Mouse (Mus musculus) thymus, postnatal 4 days (tissue): ENCODE data around the gene Lat2.

Experiments used
- DNase-seq: peaks from one replicate; pipeline ENCODE4 v3.0.0; 2021

Lat2 gene

GRCm38 (mm10) chr5:134611810-134612521 lies 2.9 kb downstream of the Lat2 start:
- no peak for DNase-seq

DNA sequence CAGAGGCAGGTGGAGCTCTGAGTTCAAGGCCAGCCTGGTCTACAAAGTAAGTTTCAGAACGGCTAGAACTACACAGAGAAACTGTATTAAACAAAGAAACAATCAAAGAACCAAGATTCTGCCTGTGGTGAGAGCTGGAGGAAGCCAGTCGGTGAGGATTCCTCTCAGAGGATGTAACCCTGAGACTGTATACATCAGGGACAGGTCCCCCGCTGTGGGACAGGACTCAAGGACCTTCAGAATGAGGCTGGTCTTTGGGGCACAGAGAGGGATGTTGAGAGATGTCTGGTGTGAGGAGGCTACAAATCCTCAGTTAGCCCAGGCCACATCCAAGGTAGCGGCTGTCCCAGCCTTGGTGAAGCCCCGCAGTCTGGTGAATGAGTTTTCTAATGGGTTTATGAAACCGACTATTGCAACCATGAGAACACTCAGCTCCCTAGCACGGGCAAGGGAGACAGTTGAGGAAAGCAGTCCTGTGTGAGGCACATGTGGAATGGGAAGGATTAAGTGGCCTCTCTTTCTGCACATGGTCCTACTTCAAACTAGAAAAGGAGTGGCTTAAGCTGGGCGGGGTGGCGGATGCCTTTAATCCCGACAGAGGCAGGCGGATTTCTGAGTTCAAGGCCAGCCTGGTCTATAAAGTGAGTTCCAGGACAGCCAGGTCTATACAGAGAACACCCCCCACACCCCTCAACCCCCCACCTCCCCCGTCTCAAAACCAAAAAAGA lies 4.7 kb downstream of the Lat2 start:
- no peak for DNase-seq

- DNase-seq = no peak
These were observed 7.7 kb downstream of the Lat2 start for GRCm38 (mm10) chr5:134607121-134607520.

- DNase-seq = peak; percentile 48
These were observed 8.5 kb downstream of the Lat2 start for GRCm38 (mm10) chr5:134606314-134606713.

DNA sequence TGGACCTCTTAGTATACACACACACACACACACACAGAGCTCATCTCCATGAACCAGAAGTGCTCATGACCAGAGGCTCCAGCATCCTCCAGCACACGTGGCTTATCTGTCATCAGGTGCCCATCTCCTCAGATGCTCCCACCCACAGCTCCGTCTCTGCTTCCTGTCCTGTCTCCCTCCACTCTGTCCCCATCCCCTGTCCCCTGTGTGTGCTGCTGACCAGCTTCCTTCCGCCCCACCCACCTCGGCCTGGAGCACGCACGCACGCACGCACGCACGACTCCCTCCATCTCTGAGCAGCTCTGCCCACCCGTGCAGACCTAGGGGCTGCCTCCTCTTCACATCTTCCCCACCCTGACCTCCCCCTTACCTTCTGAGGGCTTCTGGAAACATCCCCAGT lies 10.4 kb downstream of the Lat2 start:
- no peak for DNase-seq

DNA sequence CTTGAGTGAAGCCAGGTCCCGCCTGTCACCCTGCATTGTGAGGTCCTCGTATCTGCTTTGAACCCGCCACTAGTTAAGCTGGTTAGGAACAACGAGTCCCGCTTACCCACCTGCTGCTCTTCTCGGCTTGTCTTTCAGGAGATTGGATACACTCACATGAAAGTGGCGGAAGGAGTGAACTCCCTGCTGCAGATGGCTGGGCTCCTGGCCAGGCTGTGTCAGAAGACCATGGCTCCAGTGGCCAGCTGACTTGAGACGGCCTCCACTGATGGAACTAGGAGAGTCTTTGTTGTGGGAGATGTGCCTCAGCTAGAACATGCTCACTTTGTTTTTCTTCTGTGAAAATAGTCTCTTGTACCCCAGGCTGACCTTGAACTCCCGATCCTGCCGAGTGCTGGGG lies 17.1 kb downstream of the Lat2 start:
- DNase-seq = no peak

GRCm38 (mm10) chr5:134593093-134593492 lies 21.7 kb downstream of the Lat2 start:
- DNase-seq = no peak

DNA sequence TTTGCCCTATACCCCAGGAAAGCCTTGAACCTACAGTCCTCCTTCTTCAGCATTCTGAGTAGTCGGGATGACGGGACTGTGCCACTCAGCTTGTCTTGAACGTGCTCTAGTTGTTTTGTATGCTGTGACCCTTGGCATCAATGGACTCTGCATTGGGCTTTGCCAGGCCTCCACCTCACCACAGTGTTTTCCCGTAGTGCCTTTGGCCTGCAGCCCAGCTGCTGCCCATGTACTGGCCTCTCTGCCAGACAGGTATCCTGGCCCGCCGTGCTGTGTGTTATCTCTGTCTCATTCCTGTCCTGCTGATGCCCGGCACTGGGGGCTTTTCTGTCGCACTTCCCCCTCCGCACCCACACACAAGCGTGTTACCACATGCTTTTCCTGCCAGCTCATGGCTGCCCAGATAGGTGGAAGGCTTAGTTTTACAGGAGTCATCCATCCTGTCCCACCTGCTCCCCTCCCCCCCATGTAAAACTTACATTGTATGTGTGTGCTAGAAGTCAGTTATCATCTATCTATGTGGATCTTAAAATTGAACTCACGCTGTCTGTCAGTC lies 22.7 kb downstream of the Lat2 start:
- DNase-seq = no peak

DNA sequence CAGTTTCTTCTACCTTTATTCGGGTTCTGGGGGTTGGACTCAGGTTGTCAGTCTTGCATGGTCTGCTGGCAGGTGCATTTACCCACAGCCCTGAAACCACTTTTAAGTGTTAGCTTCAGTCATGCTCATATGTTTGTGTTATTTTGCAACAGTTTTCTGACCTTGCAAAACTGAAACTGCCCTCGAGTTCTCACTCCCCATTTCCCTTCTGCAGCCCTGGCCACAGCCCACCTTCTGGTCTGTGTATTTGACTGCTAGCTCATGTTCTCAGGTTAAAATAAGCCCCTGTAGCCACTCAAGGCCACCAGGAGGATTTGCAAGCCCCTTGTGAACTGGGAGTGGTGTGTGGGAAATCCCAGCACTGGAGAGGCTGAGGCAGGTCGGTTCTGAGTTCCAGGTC lies 24.9 kb downstream of the Lat2 start:
- DNase-seq = no peak

GRCm38 (mm10) chr5:134584798-134585197 lies 30.0 kb downstream of the Lat2 start:
- no peak for DNase-seq

GRCm38 (mm10) chr5:134583884-134584213 lies 31.0 kb downstream of the Lat2 start:
- no peak for DNase-seq

DNA sequence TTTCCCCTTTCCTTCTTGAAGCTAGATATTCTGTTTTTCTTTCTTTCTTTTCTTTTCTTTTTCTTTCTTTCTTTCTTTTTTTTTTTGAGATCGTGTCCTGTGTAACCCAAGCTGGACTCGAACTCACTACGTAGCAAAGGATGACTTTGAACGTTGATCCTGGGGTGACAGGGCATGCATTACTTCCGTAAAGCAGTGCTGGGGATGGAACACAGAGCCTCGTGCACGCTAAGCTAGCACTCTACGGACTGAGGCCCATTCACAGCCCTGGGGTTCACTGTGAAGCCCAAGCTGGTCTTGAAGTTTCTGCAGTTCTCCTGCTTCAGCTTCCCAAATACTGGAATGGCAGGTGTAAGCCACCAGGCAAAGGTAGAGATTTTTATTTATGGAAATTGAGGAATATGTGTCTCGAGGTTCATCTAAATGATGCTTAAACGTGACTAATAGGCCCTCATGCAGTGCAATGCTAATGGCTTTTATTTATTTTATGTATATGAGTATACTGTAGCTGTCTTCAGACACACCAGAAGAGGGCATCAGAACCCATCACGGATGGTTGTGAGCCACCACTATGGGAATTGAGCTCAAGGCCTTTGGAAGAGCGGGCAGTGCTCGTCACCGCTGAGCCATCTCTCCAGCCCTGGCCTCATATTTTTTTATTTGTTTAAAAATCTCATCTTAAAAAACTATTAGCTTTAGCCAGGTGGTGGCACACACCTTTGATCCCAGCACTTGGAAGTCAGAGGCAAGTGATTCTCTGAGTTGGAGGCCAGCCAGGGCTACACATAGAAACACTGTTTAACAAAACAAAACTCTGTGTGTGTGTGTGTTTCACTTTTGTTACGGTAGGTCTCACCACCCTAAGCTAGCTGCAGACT lies 31.6 kb downstream of the Lat2 start:
- peak; percentile 25 for DNase-seq

DNA sequence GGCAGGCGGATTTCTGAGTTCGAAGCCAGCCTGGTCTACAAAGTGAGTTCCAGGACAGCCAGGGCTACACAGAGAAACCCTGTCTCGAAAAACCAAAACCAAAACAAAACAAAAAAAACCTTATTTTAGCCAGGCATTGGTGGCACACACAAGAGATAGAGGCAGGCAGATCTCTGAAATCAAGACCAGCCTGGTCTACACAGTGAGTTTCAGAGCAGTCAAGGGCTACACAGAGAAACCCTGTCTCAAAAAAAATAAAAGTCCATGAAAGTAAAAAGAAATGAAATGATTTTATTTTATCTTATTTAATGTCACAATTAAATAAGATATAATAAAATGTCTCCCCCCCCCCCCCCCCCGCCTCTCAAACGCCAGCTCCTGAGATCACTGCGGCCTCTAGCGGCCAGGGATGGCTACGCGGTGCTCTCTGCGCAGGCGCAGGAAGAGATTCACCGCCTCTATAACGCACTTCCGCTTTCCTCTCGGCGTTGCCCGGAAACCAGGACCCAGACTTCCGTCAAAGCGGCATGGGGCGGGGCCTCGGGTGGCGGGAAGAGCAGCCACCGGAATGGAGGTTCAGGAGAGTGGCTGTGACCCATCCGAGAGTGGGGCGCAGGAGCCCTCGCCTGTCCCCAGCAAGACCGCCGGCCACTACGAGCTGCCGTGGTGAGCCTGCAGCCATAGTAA lies 32.5 kb downstream of the Lat2 start:
- peak; percentile 98 for DNase-seq

DNA sequence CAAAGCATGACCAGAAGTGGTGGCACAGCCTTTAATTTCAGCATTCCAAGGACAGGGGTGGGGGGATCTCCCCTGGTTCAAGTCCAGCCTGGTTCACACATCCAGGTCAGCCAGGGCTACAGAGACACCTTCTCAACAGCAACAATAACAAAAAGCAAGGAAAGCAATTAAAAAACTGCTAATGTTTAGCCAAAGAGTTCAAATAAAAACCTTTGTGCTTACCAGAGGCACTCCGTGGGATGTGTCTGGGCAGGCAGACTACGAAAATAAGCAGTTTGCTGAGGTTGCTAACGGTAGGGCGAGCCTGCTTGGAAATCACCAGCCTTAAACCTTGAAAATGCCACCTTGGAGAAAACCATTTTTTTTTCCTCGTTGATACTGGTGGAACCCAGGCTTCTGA lies 33.7 kb downstream of the Lat2 start, which contains the start of gene Rfc2:
Gene Rfc2, plus strand, starts transcription at position 221 of the 400 bp plus-strand sequence.
- no peak for DNase-seq

- no peak for DNase-seq
These were observed 35.7 kb downstream of the Lat2 start for GRCm38 (mm10) chr5:134579135-134579534.

DNA sequence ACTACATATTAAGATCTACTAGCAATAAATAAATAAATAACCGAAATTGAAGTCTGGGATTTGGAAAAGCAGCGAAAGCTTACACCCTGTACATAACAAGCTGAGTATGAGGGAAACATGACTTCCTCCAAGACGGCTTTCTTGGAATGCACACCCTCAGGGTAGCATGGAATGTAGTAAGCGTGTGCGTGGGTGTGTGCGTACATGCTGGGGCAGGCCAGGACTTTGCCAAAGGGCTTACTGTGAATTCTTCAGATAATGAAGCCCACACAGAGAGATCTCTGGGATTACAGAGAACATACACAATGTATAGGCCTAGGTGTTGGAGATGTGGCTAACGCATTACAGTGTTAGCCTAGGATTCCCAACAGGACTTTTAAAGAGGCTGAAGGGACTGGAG lies 37.3 kb downstream of the Lat2 start:
- no peak for DNase-seq

- no peak for DNase-seq
These were observed 38.2 kb downstream of the Lat2 start for GRCm38 (mm10) chr5:134576517-134577220.

GRCm38 (mm10) chr5:134575833-134576232 lies 39.0 kb downstream of the Lat2 start:
- DNase-seq = no peak

- no peak for DNase-seq
These were observed 42.2 kb downstream of the Lat2 start for GRCm38 (mm10) chr5:134572508-134573214.

DNA sequence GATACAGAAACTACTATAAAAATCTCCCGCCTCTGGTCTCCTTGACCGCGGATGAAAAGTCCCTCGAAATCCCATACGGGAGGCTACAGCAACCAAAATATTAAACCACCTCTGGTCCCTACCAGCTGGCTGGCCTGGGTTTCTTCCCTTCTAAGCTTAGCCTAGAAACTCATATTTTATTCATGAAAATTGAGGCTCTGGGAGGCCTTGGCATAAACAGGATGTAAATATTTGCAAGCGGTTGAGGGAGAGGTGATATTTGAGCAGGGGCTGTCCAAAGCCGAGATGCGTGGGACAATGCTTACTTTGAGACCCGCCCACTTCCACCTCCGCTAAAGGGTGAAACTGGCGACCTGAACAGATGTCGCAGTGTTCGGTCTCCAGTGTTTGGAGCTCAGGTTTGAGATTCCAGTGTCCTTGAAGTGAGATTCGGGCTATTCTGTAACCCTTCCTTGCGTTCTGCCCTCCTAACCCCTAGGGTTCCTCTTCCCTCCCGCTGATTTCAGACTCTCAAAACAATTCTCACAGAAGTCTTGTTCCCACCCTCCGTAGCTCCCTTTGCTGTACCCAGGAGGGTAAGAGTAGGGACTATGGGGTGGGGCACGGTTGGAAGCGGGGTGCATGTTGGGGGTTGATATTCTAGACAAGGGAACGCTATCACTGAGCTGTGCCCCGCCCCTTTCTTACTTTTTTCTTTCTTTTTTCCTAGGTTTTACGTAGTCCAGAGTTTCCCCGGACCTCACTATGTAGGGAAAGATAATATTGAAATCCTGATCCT lies 42.9 kb downstream of the Lat2 start:
- DNase-seq = peak; percentile 48
